Mouse (Mus musculus) megakaryocyte, embryonic 14.5 days (primary cell): ENCODE results near the gene Lmbr1l. TPM values are rescaled to one million over a fixed set of nuclear protein-coding genes. Genes with fewer than 3 reads are reported as not detected.
A peak's percentile ranks its signal among the peaks of the same experiment; 100 is the strongest.

ENCODE experiments used
- H3K27me3 ChIP-seq: replicated peaks from 2 replicates; pipeline ENCODE3; 2012; ENCODE audit warnings: inconsistent platforms
- H3K36me3 ChIP-seq: replicated peaks from 2 replicates; pipeline ENCODE3; 2012; ENCODE audit warnings: low read length, inconsistent platforms, mixed read lengths
- H3K4me1 ChIP-seq: 2 replicates; pipeline ENCODE4 v1.6.1; 2012; ENCODE audit warnings: inconsistent platforms
- H3K4me3 ChIP-seq: replicated peaks from 2 replicates; pipeline ENCODE3; 2012; ENCODE audit warnings: moderate library complexity, mild to moderate bottlenecking, inconsistent platforms
- H3K9me3 ChIP-seq: 2 replicates; pipeline ENCODE4 v1.6.1; 2012; ENCODE audit warnings: inconsistent platforms
- FLI1 ChIP-seq: IDR thresholded peaks from 2 replicates; pipeline ENCODE4 v1.6.1; 2012; ENCODE audit warnings: low read length, inconsistent platforms, mixed read lengths
- GATA1 ChIP-seq: IDR thresholded peaks from 3 replicates; pipeline ENCODE4 v1.6.1; 2012; ENCODE audit warnings: mixed read lengths, low read length, inconsistent platforms, borderline replicate concordance
- polyA plus RNA-seq: library from polyadenylated mRNA; stranded (reverse); fragments of >175 nt; gene quantifications from 2 replicates; pipeline ENCODE4 v1.2.3, GENCODE M21; 2012; ENCODE audit warnings: low replicate concordance; ENCODE audit not compliant: insufficient read depth

The Lmbr1l gene
- polyA plus RNA-seq, 1 experiment, result 4.8 TPM

DNA sequence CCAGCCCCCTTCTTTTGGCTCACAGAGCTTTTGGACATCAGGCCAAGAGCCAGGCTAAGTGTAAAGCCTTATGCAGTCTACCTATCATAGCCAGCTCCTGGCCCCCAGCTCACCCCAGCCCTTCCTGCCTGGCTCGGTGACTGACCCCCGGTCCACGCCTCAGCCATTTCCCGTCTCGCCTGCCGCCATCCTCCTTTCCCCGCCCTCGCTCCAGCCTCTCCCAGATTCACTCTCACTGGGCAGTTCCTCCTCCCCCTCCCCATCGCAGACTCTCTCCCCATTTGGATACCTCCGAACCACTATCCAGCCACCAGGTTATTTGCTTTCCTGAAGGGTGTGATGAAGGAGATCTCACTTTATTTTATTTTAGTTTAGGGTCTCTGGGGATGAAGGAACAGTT lies 20.5 kb downstream of the Lmbr1l start:
- TF ChIP-seq GATA1 (no peak), FLI1 (no peak)
- Histone ChIP-seq H3K9me3 (0 out of 2 replicates have a peak, but pooled peaks cover 3% of the 10 kb centered on the region), H3K36me3 (no peaks in the 10 kb centered on the region), H3K4me3 (peak overlapping the region; percentile 50), H3K4me1 (peaks cover 59% of the 10 kb centered on the region), H3K27me3 (peaks cover 82% of the 10 kb centered on the region)

- TF ChIP-seq FLI1, result no peak
- no peak for TF ChIP-seq GATA1
- peaks cover 78% of the 10 kb centered on the region for H3K27me3 ChIP-seq
- no peaks in the 10 kb centered on the region for H3K36me3 ChIP-seq
- peaks cover 73% of the 10 kb centered on the region for H3K4me1 ChIP-seq
- peak overlapping the region; percentile 94 for H3K4me3 ChIP-seq
- no peaks in the 10 kb centered on the region for H3K9me3 ChIP-seq
Measured at GRCm38 (mm10) chr15:98895635-98896589, 22.1 kb downstream of the Lmbr1l start.

- peaks cover 69% of the 10 kb centered on the region for H3K27me3 ChIP-seq
- no peak for TF ChIP-seq GATA1
- no peak for TF ChIP-seq FLI1
- H3K36me3 ChIP-seq, result no peaks in the 10 kb centered on the region
- H3K4me1 ChIP-seq, result peaks cover 73% of the 10 kb centered on the region
- no peaks in the 10 kb centered on the region for H3K9me3 ChIP-seq
- H3K4me3 ChIP-seq, result peak overlapping the region; percentile 94
Measured at GRCm38 (mm10) chr15:98894746-98895634, 23.0 kb downstream of the Lmbr1l start.

GRCm38 (mm10) chr15:98893940-98894745 lies 23.9 kb downstream of the Lmbr1l start, which contains the start of gene Rhebl1:
TSS of gene Rhebl1 (minus strand) at chr15:98894540.
- Histone ChIP-seq H3K4me1 (peaks cover 73% of the 10 kb centered on the region), H3K27me3 (peaks cover 63% of the 10 kb centered on the region), H3K9me3 (no peaks in the 10 kb centered on the region), H3K4me3 (peak within 1 kb of the TSS; percentile 94), H3K36me3 (no peaks in the 10 kb centered on the region)
- TF ChIP-seq FLI1, result no peak

DNA sequence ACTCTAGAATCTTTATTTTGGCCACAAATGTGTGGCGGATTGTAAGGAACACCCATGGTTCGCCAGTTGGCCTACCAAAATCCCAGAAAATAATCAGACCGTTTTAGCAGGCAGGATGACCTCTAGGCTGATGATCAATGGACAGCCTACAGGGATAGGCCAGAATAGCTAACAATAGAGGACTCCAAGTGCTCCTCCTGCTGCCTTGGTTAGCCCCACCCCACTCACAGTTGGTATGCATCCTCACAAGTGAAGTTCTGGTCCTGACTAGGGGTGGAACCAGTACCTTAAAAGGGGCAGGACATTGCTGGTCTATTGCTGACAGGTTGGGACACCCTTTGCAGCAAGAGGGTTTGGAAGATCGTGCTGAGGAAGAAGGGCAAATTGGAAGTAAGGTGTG lies 25.0 kb downstream of the Lmbr1l start:
- no peak for TF ChIP-seq GATA1
- TF ChIP-seq FLI1, result no peak
- peaks cover 66% of the 10 kb centered on the region for H3K4me1 ChIP-seq

DNA sequence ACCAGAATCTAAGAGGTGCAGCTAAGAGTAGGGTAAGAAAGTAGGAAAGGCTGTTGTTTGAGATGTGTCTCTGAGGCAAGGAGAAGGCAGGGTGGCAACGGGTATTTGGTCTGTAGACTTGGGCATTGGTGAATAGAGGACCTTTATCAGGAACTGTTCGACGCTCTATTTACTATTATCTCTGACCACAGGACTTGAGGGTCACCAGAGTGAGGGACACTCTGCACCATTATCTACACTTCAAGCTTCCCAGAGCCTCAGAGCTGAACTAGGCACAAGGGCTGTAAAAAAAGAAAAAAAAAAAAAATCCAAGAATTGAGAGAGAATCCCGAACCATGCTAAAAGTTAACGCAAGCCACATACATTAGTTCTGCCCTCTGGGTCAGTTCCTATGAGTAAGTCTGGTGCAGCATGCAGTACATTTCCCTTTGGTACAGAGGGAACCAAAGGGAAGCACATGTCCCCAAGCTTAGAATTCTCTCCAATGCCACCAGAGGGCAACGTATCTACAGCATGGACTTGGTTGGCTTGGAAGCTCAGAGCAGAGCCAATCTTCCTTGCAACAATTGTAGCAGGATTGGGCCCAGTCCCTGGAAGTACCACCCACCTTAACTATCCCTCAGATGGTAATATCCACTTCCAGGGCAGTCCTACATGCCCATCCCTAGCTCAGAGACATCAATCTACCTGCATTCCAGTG lies 26.0 kb downstream of the Lmbr1l start:
- Histone ChIP-seq H3K27me3 (peaks cover 49% of the 10 kb centered on the region), H3K4me1 (peaks cover 56% of the 10 kb centered on the region), H3K9me3 (no peaks in the 10 kb centered on the region), H3K4me3 (peak overlapping the region; percentile 38), H3K36me3 (no peaks in the 10 kb centered on the region)
- TF ChIP-seq FLI1 (no peak), GATA1 (no peak)

More for the DNA sequence above, 25.0 kb downstream of the Lmbr1l start:
- H3K9me3 ChIP-seq, result no peaks in the 10 kb centered on the region
- H3K27me3 ChIP-seq, result peaks cover 56% of the 10 kb centered on the region
- H3K4me3 ChIP-seq, result no peak overlapping the region
- H3K36me3 ChIP-seq, result no peaks in the 10 kb centered on the region

GRCm38 (mm10) chr15:98891198-98891742 lies 26.8 kb downstream of the Lmbr1l start:
- Histone ChIP-seq H3K4me1 (peaks cover 49% of the 10 kb centered on the region), H3K36me3 (no peaks in the 10 kb centered on the region), H3K27me3 (peaks cover 44% of the 10 kb centered on the region), H3K4me3 (no peak overlapping the region), H3K9me3 (no peaks in the 10 kb centered on the region)
- TF ChIP-seq FLI1 (no peak), GATA1 (no peak)

DNA sequence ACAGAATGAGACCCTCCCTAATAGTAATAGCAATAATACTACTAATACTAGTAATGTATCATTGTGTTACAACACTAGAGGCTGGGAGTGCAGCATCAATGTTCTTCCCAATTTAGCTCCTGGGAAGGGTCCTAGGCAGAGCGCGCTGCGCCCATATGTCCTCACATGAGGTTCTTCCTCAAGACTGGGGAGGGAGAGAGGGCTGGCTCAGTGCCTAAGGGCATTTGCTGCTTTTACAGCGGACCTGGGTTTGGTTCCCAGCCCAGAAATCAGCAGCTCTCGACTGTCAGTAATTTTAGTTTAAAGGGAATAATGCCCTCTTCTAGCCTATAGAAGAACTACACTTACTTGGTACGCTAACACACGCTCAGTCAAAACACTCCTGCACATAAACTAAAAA lies 30.5 kb downstream of the Lmbr1l start:
- TF ChIP-seq GATA1 (no peak), FLI1 (no peak)

More for the DNA sequence above, 30.5 kb downstream of the Lmbr1l start:
- Histone ChIP-seq H3K27me3 (peaks cover 10% of the 10 kb centered on the region), H3K9me3 (no peaks in the 10 kb centered on the region), H3K4me3 (no peak overlapping the region), H3K36me3 (no peaks in the 10 kb centered on the region), H3K4me1 (peaks cover 23% of the 10 kb centered on the region)
